Mouse (Mus musculus): Measurements from ENCODE around the gene Mrps24.

GRCm38 (mm10) chr11:5738888-5739632 lies 23.6 kb upstream of the Mrps24 start:
- TF ChIP-seq POLR2A (IDR thresholded peaks at IDR 0.05; ENCODE audit: insufficient read length, low read depth) = no peak
- TF ChIP-seq CEBPB (IDR thresholded peaks at IDR 0.05; ENCODE audit: insufficient read depth, poor library complexity, severe bottlenecking) = no peak
- no peak for TF ChIP-seq POLR2AphosphoS2 (IDR thresholded peaks at IDR 0.05; ENCODE audit: insufficient read length, low read depth)
- no peak for TF ChIP-seq MAX (IDR thresholded peaks at IDR 0.05; ENCODE audit: low read depth)
- no peak for TF ChIP-seq TCF12 (IDR thresholded peaks at IDR 0.05; ENCODE audit: insufficient read depth, poor library complexity, severe bottlenecking)
- TF ChIP-seq E2F4 (IDR thresholded peaks at IDR 0.05; ENCODE audit: insufficient read depth) = no peak
- no peak for TF ChIP-seq TCF3 (IDR thresholded peaks at IDR 0.05; ENCODE audit: insufficient read length, low read depth)
- TF ChIP-seq MYOG (IDR thresholded peaks at IDR 0.05; ENCODE audit: control insufficient read depth in 1 of 3, insufficient read depth in 1 of 3, insufficient read length in 2 of 3, low read depth in 2 of 3) = peak in 1 of 3 experiments; percentile 54
- TF ChIP-seq SRF (IDR thresholded peaks at IDR 0.05; ENCODE audit: control insufficient read depth, insufficient read length, low read depth) = no peak
- peak in 2 of 3 experiments; percentile 19 to 41 for TF ChIP-seq MYOD1 (IDR thresholded peaks at IDR 0.05; ENCODE audit: control insufficient read depth in 1 of 3, insufficient read length in 2 of 3, low read depth in 2 of 3)
- TF ChIP-seq USF1 (IDR thresholded peaks at IDR 0.05; ENCODE audit: low read depth) = no peak
- TF ChIP-seq REST (IDR thresholded peaks at IDR 0.05; ENCODE audit: insufficient read depth, insufficient read length) = no peak

Data from myocyte (in vitro differentiated cells).